Mouse (Mus musculus) spleen, postnatal 0 days (tissue): ENCODE measurements around the gene Abcf3. TPM values are rescaled to one million over a fixed set of nuclear protein-coding genes. Genes with fewer than 3 reads are reported as not detected.

Source experiments
- microRNA counts: library from miRNA; unstranded; fragments of <30 nt; microRNA quantifications from one replicate; lab custom pipeline; 2015
- polyA plus RNA-seq: library from polyadenylated mRNA; unstranded; fragments of >200 nt; fragmentation: Nextera tagmentation; extraction: Ambion mirVana; gene quantifications from 2 replicates; pipeline ENCODE4 v1.2.1, GENCODE M21; 2015

The Abcf3 gene
- polyA plus RNA-seq, result 30.9 and 32.4 TPM in 2 replicates

GRCm38 (mm10) chr16:20548096-20548948 is at the start of gene Abcf3:
TSS of gene Abcf3 (plus strand) at chr16:20548577.

GRCm38 (mm10) chr16:20498677-20499475 is 49.5 kb upstream of the Abcf3 start, which contains the start of gene Eif2b5:
TSS of gene Eif2b5 (plus strand) at chr16:20498817.

GRCm38 (mm10) chr16:20516726-20517201 is 31.6 kb upstream of the Abcf3 start, which contains the start of gene Dvl3:
TSS of gene Dvl3 (plus strand) at chr16:20516982.

GRCm38 (mm10) chr16:20535296-20536080 is 12.9 kb upstream of the Abcf3 start, which contains the start of gene Ap2m1:
TSS of gene Ap2m1 (plus strand) at chr16:20535478.

GRCm38 (mm10) chr16:20589366-20589938 is 41.1 kb downstream of the Abcf3 start, which contains the start of gene Vwa5b2:
TSS of gene Vwa5b2 (plus strand) at chr16:20589471.

MicroRNAs within 50 kb of the gene (microRNA counts, 519-probe panel; counts per million panel counts)
- microRNA mmu-miR-1224 (lab: Ali Mortazavi, UCI), result 6,369 counts per million, percentile 54 among the panel's probes with 10 or more counts

Other genes with a start within 250 kb of the Abcf3 start
- gene Parl, start 246.2 kb upstream of the Abcf3 start, polyA plus RNA-seq, result 68.5 and 71.8 TPM in 2 replicates
- gene Cyp2ab1, start 223.2 kb upstream of the Abcf3 start, polyA plus RNA-seq, result 0.06 and 0.10 TPM in 2 replicates
- gene Abcc5, start 122.2 kb upstream of the Abcf3 start, polyA plus RNA-seq, result 31.3 and 36.3 TPM in 2 replicates
- 42.9 and 44.8 TPM in 2 replicates for gene Eif2b5, start 49.8 kb upstream of the Abcf3 start, polyA plus RNA-seq
- gene Dvl3, start 31.6 kb upstream of the Abcf3 start, polyA plus RNA-seq, result 5.3 and 6.5 TPM in 2 replicates
- gene Ap2m1, start 13.1 kb upstream of the Abcf3 start, polyA plus RNA-seq, result 274 and 285 TPM in 2 replicates
- 0.07 and 0.22 TPM in 2 replicates for gene Vwa5b2, start 40.9 kb downstream of the Abcf3 start, polyA plus RNA-seq
- gene Eef1akmt4, start 63.0 kb downstream of the Abcf3 start, polyA plus RNA-seq, result 16.6 and 16.8 TPM in 2 replicates
- not detected in 2 replicates for gene Gm49333, start 63.0 kb downstream of the Abcf3 start, polyA plus RNA-seq
- 16.0 and 16.1 TPM in 2 replicates for gene Alg3, start 63.2 kb downstream of the Abcf3 start, polyA plus RNA-seq
- gene Camk2n2, start 72.7 kb downstream of the Abcf3 start, polyA plus RNA-seq, result 0.12 and 0.33 TPM in 2 replicates
- gene Ece2, start 81.3 kb downstream of the Abcf3 start, polyA plus RNA-seq, result 0.06 TPM in 1 of 2 replicates, not detected in the other
- 151 and 154 TPM in 2 replicates for gene Psmd2, start 103.1 kb downstream of the Abcf3 start, polyA plus RNA-seq
- 82.1 and 83.1 TPM in 2 replicates for gene Eif4g1, start 119.7 kb downstream of the Abcf3 start, polyA plus RNA-seq
- gene Fam131a, start 144.7 kb downstream of the Abcf3 start, polyA plus RNA-seq, result 1.3 and 3.4 TPM in 2 replicates
- gene Polr2h, start 169.1 kb downstream of the Abcf3 start, polyA plus RNA-seq, result 55.6 and 56.8 TPM in 2 replicates
- 7.5 and 14.1 TPM in 2 replicates for gene Clcn2, start 169.2 kb downstream of the Abcf3 start, polyA plus RNA-seq
- gene Chrd, start 184.6 kb downstream of the Abcf3 start, polyA plus RNA-seq, result 0.69 and 1.0 TPM in 2 replicates
- gene Thpo, start 185.9 kb downstream of the Abcf3 start, polyA plus RNA-seq, result 0.23 and 0.34 TPM in 2 replicates